Mouse (Mus musculus) lung, postnatal 0 days (tissue): ENCODE data around the gene Enox1.

Source experiments
- CTCF ChIP-seq: IDR thresholded peaks from 2 replicates; pipeline ENCODE4 v1.5.1; 2016; ENCODE audit warnings: antibody characterized with exemption, mild to moderate bottlenecking
- EP300 ChIP-seq: IDR thresholded peaks from 2 replicates; pipeline ENCODE4 v1.6.1; 2016; ENCODE audit warnings: antibody characterized with exemption, mild to moderate bottlenecking, control low read depth

- no peak for TF ChIP-seq CTCF
- TF ChIP-seq EP300, result no peak
Observed at GRCm38 (mm10) chr14:77410354-77410753, 253.8 kb downstream of the Enox1 start.
